Mouse (Mus musculus) small intestine, adult 2 months (tissue): ENCODE measurements around the gene R3hdm2.

Source experiments
- CTCF ChIP-seq: fragments of 200-500 bp; IDR thresholded peaks from 2 replicates; pipeline ENCODE4 v1.5.1; 2012; ENCODE audit warnings: low read depth, mild to moderate bottlenecking, control low read depth, inconsistent platforms, low read length, moderate library complexity, mixed read lengths; ENCODE audit not compliant: insufficient replicate concordance, insufficient read length; ENCODE audit errors: extremely low read depth
- POLR2A ChIP-seq: fragments of 200-500 bp; IDR thresholded peaks from 2 replicates; pipeline ENCODE4 v1.6.1; 2012; ENCODE audit warnings: low read depth, mild to moderate bottlenecking, control low read depth, inconsistent platforms, low read length, moderate library complexity

DNA sequence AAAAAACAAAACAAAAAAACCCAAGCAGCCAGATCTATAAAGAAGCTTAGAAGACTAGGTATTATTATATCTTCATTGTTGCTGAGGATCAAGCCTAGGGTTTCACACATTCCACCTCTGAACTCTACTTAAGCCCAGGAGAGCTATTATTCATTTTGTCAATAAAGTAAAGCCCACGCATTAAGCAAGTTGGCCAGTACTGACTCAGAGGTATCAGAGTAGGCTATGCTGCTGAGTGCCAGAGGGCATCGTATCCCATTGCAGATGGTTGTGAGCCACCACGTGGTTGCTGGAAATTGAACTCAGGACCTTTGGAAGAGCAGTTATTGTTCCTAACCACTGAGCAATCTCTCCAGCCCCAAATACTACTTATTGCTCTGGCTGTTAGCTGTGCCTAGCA lies 163.8 kb downstream of the R3hdm2 start:
- TF ChIP-seq CTCF (no peak), POLR2A (no peak)
